Mouse (Mus musculus) B cell, adult 67 days (primary cell): Measurements from ENCODE around the gene Sept9. TPM values are rescaled to one million over a fixed set of nuclear protein-coding genes. Genes with fewer than 3 reads are reported as not detected.

ENCODE experiments used
- total RNA-seq, 2 experiments: library from RNA; stranded (reverse); gene quantifications; 4 replicates each; pipeline ENCODE4 v1.2.4; 2023

The Sept9 gene
- 10 to 100 TPM; 33.0 to 45.1 TPM for total RNA-seq

DNA sequence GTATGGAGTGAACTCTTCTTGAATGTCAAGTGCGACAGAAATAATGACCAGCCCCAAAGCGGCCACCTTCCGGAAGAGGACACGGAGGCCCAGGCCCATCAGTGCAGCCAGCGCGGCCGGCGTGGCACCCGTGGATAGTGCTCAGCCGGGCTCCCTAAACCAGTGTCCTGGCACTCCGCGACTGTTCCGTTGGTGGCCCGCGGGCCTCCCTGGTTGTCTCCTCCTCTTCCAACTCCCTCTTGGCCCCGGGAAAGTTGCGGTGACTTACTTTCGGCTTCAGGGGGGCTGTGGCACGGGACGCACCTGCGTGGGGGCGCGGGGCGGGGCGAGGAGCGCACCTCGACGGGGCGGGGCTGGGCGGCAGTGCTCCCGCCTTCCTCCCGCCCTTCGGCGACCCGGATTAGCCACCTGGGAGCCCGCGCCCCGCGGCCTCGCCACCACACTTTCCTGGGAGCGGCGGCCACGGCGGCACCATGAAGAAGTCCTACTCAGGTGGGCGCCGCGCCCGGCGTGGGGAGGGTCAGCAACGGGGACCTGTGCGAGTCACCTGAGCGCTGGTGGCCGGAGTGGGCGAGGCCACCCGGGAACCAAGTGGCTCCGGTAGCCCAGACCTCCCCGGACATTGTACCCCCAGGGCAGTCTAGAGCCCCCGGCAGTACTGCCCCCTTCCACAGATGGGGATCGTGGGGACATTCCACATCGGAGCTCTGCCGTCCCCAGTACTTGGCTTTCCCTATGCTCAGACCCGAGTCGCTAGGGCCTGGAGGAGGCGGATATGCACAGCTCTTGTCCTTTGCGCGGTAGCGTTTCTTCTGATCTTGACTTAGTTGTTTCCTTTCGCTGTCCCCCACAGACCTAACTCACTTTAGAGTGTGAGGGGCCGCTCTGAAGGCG is at the start of gene Sept9:
Gene Sept9, plus strand, starts transcription at position 380 of the 894 bp plus-strand sequence.

Other genes with a start within 250 kb of the Sept9 start
- 10 to 100 TPM; 24.5 to 34.0 TPM for gene Sec14l1, start 84.5 kb upstream of the Sept9 start, total RNA-seq